Mouse (Mus musculus) thymus, postnatal 4 days (tissue): ENCODE data around the gene Mc3r.

Experiments
- DNase-seq: peaks from one replicate; pipeline ENCODE4 v3.0.0; 2021

Gene Mc3r

DNA sequence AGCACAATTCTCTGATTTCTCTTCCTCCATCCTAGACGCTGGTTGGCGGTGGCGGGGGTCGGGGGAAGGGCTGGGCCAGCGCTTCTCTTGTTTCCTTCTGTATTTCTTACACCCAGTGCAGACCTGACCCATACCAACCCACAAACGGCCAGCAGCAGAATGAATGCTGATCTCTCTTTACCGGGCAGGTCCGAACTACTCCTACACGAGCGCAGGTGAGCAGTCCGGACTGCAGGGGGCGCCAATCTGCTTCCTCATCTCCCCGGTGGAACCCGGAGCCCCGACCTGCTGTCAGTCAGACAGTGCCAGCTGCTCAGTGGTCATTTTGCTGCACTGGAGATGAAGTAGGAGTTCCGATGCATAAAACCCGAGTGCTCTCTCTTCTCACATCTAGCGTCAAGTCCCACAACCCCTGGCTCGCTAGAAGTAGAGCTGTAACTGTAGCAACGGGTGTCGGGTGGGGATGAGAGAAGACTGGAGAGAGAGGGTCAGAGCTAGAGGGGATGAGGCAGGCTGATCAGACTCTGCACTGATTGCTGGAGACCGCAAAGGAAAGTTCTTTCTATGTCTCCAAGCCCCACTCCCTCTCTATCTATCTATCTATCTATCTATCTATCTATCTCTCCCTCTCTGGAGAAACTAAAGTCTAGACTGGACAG is at the start of gene Mc3r:
Gene Mc3r (plus strand): TSS at position 387 of the 659 bp plus-strand sequence.
- DNase-seq = peak; percentile 73

DNA sequence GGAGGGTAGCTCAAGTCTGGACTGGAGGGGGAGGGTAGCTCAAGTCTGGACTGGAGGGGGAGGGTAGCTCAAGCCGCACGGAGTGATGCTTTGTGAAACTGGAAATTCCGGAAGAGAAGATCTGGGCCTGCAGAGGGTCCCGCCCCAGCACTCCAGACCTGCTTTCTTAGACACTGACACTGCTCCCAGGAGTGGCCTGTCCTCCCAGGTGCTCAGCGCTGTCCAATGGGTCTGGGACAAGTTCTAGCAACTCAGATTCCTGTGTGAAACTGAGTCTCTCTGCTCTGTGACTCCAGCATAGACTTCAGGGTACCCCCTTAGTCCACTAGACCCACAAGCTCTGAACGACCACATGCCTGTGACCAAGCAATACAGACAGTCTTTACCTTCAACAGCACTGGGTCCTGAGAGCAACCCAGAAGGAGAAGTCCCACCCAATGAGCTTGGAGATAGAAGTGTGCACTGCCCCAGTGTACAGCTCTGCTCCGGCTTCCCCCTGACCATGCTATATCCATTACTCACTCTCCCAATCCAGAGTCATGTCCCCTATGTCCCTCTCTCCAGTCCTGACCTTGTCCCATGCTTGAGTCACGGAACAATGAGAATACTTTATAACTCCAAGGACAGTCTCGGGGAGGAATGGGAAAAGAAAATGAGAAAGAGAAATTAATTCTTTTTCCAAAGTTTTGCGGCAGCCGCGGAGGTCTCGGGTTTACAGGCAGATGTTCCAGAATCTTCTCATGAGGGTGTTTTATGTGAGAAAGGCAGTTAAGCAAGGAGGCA is 46.1 kb upstream of the Mc3r start:
- DNase-seq = no peak

DNA sequence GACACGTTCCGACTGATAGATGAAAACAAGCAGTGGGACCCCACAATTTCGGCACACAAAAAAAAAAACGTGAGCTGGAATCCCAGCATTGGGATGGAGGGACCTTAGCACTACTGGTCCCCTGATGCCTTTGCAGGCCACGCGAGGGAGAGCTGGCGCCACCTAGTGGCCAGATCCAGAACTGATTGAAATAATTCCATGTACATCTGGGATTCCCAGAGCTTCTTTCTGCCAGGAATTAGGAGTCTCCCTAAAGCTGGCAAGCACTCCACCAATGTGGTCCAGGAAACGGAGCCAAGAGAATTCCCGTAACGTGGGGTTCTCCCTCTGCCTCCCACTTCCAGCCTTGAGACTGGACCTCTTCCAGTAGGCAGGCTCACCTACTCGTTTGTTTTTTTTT is 41.3 kb upstream of the Mc3r start:
- peak; percentile 66 for DNase-seq

DNA sequence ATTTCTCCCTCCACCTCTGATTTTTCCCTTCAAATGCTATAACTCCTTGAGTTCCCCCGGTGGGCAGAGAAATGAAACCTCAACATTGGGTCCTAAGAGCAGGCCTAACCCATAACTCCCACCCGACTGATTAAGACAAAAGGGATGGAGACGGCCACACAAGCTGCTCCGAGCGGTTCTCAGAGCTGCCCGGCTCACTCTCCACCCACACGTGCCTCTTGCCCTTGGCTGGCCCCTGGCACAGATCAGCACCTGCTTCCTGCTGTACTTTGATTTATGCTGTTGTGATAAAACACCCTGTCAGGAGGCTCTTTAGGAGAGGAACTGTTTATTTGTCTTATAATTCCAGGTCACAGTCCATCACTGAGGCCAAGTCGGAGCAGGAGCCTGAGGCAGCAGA is 34.8 kb upstream of the Mc3r start:
- DNase-seq = no peak

DNA sequence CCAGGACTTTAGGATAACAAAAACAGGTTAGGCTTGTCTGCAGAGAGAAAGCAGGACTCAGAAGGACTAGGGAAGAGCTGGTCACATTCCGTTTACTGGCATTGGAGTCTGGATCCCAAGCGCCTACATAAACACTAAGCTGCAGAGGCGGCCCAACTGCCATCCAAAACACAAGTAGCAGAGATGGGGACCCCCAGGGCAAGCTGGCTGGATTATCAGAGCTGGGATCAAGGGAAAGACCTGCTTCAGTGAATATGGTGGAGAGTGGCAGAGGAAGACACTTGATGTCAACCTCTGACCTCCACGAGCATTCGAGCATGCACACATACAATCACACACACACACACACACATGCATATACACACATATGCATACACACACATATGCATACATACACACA is 34.0 kb upstream of the Mc3r start:
- no peak for DNase-seq

DNA sequence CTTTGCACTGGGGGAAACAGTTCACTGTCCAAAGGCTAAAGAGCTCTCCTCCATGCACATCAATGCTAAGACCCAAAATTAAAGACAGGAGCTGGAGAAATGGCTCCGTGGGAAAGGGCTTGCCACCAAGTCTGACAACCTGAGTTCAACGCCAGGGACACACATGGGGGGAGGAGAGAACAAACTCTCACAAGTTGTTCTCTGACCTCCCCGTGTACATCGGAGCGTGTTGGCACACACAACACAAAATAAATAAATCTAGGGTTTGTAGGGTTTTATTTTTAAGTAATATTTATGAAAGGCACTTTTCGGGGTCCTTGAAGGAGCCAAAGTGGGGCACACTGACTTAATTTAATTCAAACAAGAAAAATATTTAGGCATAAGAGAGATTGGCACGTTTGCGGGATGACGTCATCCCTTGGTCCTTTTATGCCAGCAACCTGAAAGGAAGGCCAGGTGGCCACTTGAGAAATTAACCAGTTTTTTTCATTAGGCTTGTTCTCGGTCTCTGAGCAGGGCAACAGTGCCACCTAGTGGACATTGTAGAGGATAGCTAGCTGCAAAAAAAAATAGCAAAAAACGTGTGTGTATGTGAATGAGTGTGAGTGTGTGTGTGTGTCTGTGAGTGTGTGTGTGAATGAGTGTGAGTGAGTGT is 32.7 kb upstream of the Mc3r start:
- peak; percentile 50 for DNase-seq

DNA sequence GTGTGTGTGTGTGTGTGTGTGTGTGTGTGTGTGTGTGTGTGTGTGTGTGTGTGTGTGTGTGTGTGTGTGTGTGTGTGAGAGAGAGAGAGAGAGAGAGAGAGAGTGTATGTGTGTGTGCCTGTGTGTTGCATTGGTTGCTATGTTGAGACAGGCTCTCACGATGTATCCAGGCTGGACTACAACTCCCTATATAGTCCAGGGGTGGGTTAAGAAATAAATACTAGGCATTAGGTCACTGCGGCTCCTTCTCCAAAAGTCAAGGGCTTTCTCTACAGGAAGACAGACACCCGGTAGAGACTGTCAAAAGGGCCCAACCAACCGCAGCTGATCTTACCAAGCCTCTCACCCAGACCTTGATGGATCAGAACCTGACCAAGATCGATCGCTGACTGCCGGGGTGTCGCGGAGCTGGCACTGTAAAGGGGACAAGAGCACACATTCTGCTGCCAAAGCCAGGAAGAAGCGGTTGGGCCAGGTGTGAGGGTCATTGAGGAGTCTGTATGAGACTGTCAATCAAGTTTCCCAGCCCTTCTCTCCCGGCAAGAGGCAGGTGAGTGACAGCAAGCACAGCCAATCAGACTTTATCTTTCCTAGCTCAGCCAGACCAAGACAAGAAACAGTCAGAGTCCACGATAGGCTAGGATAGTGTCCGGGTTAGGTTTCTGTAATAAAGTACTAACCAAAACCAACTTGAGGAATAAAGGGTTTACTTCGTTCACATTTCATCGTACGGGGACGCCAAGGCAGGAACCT is 32.0 kb upstream of the Mc3r start:
- peak; percentile 15 for DNase-seq

DNA sequence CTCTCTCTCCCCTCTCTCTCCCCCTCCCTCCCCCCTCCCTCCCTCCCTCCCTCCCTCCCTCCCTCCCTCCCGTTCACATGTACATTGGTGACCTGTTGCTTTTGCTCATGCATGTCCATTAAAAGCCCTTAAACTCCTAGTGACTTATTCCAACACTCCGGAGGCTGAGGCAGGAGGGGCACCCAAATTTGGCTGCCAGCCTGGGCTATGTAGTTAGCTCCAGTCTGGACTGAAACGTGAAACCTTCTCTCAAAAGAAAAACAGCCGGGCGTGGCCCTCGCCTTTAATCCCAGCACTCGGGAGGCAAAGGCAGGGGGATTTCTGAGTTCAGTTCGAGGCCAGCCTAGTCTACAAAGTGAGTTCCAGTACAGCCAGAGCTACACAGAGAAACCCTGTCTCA is 30.4 kb upstream of the Mc3r start:
- no peak for DNase-seq

DNA sequence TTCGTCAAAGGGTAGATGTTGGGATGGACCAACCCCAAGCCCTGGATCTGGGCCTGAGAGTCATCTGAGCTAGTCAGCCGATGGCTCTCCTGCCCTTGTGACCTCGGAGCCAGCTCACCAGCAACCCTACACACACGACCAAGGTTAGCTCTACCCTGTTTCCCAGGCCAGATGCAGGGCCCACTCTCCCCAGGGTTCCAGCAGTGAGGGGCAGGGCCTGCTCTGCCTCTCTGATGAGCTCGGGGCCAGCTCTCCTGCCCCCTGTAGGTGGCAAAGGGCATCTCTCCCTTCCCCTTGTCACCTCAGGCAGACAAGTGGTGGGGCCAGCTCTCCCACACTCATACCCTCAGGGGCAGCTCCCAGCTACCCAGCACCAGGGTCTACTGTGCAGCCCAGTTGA is 29.1 kb upstream of the Mc3r start:
- no peak for DNase-seq

DNA sequence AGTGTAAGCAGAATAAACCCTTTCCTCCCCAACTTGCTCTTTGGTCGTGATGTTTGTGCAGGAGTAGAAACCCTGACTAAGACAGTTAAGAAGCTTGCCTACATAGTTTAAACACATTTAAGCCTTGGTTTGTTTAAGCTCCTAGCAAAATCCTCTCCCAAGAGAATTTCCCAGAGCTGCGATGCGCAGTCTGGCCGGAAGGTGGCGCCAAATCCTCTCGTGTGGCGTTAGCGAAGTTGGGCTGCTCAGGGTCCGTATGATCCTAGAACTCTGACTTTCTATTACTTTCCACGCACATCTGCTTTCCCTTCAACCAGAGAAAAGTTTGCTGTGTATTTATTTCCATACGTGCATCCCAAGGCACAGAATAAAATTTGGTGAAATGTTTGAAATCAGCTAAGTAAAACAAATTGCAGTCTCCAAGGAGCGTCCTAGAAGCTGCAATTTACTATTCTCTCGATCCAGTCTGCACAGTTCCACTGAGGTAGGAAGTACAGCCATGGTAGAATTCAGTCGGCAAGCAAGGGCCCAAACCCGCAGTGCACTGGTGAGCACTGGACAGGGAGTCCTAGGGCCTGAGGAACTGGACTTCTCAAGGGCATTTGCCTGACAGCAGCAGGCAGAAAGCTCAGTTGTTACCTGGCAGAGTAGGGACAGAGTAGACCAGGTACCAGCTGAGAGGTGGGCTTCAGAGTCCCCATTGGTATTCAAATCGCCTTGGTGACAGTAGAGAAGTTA is 26.5 kb upstream of the Mc3r start:
- peak; percentile 78 for DNase-seq

DNA sequence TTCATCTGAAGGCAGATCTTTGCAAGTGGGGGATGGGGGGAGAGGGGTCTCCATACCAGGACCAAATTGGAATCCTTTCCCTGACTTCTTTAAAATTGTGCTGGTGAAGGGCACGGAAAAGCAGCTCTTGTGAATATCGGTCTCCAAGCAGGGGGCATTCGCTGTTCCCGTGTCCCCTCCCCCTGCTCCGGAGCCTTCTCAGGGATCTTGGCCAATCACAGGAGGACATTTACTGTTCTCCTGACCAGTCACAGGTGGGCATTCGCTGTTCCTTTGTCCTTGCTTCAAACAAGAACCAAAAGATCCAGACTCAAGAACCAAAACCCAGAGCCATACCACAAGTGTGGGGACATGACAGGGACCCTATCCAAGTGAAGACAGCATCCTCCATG is 25.9 kb upstream of the Mc3r start:
- no peak for DNase-seq

DNA sequence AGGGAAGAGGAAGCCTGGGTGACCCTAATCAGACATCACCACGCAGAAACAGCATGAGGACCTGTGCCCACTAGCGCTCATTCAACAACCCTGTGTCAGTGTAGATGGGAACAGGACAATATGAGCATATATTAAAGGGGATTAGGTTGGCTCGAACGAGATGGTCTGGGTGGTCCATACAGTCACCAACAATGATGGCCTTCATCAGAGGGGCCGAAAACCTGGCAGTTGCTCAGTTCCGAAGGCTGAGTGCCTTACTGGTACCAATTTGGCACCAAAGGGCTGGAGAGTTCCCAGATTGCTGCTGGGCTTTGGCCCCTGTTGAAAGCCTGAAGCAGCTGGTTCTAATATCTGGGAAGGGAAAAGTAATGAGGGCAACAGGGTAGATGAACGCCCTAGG is 25.4 kb upstream of the Mc3r start:
- DNase-seq = no peak

DNA sequence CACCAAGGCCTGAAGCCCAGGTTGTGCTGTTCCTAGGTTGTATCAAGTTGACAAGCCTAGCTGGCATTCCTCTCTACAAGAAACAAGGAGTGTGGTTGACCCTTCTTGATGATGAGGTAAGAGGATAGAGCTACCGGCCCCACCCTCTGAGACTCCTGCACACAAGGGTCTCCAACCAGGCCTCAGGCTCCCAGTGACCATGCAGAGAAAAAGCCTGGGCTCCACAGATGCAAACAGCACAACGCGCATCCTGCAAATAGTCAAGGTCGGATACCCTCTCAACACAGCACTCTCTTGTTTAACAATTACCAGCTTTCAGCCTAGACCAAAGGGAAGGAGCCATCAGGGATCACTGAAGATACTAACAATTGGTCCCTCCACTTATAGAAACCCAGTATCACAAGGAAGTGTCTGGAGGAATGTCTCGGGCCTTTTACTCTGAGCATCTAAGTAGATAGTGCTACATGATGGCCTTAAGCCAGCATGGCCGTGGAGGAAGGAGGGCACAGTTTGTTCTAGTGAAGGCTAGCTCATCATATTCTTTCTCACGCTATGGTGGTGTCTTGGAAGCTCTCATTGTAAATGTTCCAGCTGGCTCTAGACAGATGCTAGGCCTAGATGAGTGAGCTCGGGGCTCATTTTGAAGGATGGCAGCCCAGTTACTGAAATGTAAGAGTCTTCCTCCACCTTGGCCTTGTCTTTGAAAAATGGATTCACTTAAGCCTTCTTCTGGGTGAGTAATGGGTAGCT is 24.7 kb upstream of the Mc3r start:
- no peak for DNase-seq

DNA sequence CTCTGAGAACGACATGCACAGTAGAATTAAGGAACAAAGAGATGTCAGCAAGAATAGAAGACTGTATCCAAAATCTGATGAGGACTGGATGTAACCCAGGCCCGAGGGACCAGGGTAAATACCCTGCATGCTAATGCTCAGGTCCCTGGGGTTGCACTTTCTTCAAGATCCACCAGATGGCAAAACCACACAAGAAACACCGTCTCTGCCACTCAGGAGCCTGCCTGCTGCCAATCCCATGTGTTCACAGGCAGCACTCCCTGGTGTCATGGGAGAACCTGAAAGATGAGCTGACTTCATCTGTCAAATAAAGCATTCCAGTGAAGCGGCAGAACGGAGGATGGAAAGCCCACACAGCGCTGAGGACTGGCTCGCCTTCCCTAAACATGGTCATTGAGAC is 21.3 kb upstream of the Mc3r start:
- no peak for DNase-seq

DNA sequence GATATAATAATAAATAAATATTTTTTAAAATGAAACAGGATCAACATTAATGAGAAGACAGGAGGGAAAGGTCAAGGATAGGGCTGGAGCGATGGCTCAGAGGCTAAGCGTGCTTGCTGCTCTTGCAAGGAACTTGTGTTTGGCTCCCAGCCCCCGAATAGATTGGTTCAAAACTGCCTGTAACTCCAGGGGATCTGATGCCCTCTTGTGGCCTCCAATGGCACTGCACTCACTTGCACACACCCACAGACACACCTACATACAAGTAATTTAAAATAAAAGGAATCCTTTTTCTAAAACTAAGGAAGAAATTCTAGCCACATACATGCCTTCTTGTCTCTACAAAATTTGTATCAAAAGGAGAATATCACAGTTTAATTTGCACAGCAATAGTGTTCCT is 20.5 kb upstream of the Mc3r start:
- no peak for DNase-seq

DNA sequence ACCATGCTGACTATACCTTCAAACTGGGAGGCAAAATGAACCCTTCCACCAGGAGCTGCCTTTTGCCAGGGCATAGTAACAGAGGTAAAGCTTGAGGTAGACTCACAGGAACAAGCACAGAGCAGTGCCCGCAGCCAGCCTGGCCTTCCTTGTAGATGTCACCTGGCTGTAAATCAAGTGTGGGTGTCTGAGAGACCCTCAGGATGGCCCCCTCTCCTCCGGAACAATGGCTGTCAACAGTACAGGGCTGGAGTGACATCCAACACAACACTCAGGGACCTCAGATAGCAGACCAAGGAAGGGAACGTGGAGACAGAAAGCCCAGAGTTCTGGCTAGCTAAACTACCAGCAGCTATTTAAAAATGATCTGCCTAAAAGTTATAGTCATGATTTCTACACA is 19.1 kb upstream of the Mc3r start:
- DNase-seq = no peak

DNA sequence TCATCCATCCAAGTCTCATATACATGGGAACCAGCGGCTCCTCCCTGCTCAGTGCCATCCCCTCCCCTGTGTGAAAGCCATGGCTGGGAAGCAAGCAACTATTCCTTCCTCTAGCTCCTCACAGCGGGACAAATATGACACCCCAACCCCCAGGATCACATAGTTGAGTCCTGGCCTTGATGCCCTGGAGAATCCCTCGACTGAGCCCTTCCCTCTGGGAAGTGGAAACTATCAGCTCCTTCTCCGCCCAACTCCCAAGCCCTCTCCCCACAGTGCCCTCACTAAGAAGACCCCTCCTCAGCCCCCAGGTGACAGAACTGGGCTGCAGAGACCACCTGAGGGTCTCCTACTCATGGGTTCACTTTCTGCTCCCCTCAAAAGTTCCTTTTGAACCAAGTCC is 18.2 kb upstream of the Mc3r start:
- DNase-seq = no peak

DNA sequence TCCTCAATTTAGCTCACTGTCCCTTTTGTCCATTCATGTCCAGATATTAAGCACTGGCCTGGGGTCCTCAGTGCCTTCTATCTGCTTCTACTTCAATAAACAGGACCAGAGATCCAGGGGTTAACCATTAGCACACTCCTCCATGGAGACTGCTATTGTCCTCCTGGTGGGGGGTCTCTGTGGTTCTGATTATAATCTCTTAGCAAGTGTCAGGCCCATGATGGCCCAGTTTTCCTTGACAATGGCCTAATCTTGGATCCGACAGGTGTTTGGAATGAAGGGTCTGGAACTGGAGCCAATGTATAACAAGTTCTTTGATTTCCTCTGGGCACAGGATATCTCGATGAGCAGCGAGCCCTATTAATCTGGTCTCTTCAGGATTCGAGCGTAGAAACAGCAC is 10.1 kb upstream of the Mc3r start:
- no peak for DNase-seq

DNA sequence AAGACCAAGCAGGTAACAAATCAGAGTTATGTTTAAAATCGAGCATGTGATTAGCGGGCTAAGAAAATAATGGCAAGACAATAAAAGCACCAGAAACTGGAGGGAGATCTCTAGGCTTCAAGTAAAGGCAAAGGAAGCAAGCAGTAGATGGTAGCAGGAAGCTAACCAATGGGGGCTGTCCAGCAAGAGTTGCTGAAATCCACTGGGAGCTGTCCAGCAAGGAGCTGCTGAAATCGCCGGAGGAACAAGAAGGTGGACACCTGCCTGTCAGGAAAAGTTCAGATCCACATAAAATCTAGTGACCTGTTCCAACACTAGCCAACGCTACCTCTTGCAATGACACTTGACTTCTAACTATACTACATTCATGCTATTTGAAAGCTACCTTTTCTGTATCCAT is 7.3 kb upstream of the Mc3r start:
- peak; percentile 40 for DNase-seq

DNA sequence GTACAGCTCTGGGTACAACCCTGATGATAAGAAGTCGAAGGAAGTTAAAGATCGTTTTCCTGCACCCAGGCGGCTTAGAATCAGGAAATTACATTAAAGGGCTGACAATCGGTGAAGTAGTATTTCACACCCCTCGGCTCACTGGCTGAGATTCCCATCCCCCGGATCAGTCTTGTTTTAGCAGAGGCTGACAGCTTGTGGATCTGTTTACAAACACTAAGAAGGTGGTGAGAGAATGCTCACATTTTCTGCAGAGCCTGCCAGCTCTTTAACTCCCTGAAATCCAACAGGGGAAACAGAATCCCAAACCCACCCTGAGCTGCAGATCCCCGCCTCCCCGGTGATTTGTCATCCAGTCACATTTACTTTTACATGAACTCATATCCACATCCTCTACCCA is 2.8 kb upstream of the Mc3r start:
- DNase-seq = no peak

DNA sequence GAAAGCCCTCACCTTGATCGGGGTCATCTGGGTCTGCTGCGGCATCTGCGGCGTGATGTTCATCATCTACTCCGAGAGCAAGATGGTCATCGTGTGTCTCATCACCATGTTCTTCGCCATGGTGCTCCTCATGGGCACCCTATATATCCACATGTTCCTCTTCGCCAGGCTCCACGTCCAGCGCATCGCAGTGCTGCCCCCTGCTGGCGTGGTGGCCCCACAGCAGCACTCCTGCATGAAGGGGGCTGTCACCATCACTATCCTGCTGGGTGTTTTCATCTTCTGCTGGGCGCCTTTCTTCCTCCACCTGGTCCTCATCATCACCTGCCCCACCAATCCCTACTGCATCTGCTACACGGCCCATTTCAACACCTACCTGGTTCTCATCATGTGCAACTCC is 1.0 kb downstream of the Mc3r start:
- DNase-seq = peak; percentile 62

DNA sequence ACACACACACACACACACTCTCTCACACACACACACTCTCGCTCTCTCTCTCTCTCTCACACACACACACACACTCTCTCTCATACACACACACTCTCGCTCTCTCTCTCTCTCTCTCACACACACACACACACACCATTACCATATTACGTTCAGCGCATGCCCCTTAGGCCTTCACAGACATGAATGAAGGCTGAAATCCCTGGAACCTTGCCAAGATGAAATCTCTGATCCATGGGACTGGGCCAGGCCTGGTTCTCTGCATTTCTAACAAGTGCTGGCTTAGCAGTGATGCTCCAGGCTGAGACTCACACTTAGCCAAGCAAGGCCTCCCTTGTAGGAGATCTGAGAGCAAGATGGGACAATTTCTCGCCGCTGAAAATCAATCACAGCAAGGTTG is 8.1 kb downstream of the Mc3r start:
- DNase-seq = no peak
